Mouse (Mus musculus) embryonic fibroblast, embryonic 13.5 days (primary cell): ENCODE measurements around the gene Fhl2. TPM values are rescaled to one million over a fixed set of nuclear protein-coding genes. Genes with fewer than 3 reads are reported as not detected.
A peak's percentile ranks its signal among the peaks of the same experiment; 100 is the strongest.
"Not testable (repeated sequence)": the region's sequence is repeated elsewhere in the genome, so short reads cannot be mapped to it uniquely, and the experiment has no call there.

ENCODE experiments used
- H3K27ac ChIP-seq: 2 replicates; pipeline ENCODE4 v1.5.1; 2012; ENCODE audit warnings: low read length, control low read depth, inconsistent platforms; ENCODE audit not compliant: insufficient read depth
- H3K4me1 ChIP-seq: 2 replicates; pipeline ENCODE4 v1.6.1; 2011; ENCODE audit warnings: low read length; ENCODE audit not compliant: control insufficient read depth, insufficient read depth
- H3K4me3 ChIP-seq: 2 replicates; pipeline ENCODE4 v1.5.1; 2011; ENCODE audit warnings: mild to moderate bottlenecking, control low read depth, low read length; ENCODE audit not compliant: insufficient read depth
- CTCF ChIP-seq: IDR thresholded peaks from 2 replicates; pipeline ENCODE4 v1.5.1; 2011; ENCODE audit warnings: mild to moderate bottlenecking, control low read depth, low read length, moderate library complexity, borderline replicate concordance; ENCODE audit not compliant: insufficient read depth
- POLR2A ChIP-seq: IDR thresholded peaks from 2 replicates; pipeline ENCODE4 v1.6.1; 2011; ENCODE audit warnings: low read depth, mild to moderate bottlenecking, control low read depth, low read length, moderate library complexity
- polyA plus RNA-seq: library from polyadenylated mRNA; stranded (reverse); fragments of >200 nt; gene quantifications from 2 replicates; pipeline ENCODE4 v1.2.4, GENCODE M21; 2011; ENCODE audit warnings: low read depth; ENCODE audit not compliant: missing spikeins, insufficient read length

Gene Fhl2
- polyA plus RNA-seq, 1 experiment = 92.1 TPM

DNA sequence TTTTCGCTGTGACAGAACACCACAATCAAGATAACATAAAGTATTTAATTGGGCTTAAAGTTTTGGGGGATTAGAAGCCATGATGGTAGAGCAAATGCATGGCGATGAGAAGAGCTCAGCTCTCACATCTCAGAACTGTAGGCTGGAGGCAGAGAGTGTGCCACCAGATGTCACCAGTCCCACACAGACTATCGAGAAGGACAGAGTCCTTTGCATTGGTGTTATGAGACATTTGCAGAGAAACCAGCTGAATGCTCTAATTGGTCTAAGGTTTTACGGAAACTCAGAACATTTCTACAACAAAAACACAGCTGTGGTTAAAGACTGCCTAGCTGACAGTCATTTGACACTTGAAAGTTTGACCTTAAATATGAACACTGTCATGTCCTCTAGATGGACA, 53.5 kb downstream of the Fhl2 start:
- Histone ChIP-seq H3K27ac (peak overlapping the region; percentile 87), H3K4me3 (no peak overlapping the region), H3K4me1 (peaks cover 39% of the 10 kb centered on the region)
- TF ChIP-seq POLR2A = no peak
- TF ChIP-seq CTCF = peak; percentile 44; the same call in 1 of the 2 replicates

DNA sequence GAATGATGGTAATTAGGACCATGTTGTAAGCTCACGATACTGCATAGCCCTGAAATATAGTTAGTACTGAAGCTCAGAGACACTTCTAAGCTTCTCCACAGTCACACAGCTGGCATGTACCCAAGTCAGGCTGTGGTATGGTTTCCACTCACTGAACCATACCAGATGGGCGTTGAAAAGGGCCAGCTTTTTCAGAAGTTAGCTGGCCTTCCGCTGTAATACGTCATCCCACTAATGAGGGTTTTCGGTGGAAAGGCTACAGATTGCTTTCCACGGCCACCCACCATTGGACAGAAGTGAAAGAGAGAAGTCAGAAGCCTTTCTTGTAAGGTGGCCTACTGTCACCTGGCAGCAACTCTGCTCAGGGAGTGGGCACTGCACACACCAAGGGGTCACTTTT, 53.9 kb downstream of the Fhl2 start:
- peak overlapping the region; percentile 87 for H3K27ac ChIP-seq
- no peak overlapping the region for H3K4me3 ChIP-seq
- TF ChIP-seq CTCF (no peak), POLR2A (no peak)
- H3K4me1 ChIP-seq = peaks cover 38% of the 10 kb centered on the region

GRCm38 (mm10) chr1:43141555-43141961, 55.2 kb downstream of the Fhl2 start:
- no peak overlapping the region for H3K4me3 ChIP-seq
- peaks cover 31% of the 10 kb centered on the region for H3K4me1 ChIP-seq
- TF ChIP-seq POLR2A (no peak), CTCF (no peak)
- peak overlapping the region; percentile 83 for H3K27ac ChIP-seq

DNA sequence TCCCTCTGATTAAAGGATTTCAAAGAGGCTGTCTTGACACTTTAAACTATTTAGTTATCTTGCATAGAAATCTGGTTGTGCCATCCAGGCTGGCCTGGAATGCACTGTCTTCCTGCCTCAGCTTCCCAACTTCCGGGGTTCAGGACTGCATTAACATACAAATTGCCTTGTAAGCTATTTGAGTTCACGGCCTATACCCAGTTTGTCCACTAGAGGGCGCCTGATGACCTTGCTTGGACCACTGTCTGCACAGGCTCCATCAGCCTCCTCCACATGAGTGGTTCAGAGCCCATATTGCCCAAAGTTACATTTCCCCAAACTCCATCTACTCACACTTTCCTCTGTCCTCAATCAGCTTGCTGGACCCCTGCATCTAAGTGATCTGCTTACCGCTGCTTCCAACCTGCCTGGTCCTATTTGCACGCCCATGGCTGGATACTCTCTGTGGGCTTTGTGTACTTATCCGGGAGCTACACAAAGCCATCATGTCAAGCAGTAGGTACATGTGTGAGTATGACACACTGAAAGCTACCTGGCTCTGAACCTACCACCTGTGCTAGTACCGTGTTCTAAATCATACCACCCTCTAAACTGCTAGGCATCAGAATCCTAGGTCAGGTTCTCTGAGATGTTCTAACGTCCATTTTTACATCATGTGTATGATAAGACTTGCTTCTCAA, 57.1 kb downstream of the Fhl2 start:
- Histone ChIP-seq H3K4me3 (no peak overlapping the region), H3K27ac (0 out of 2 replicates have a peak overlapping the region, but pooled peaks have one; percentile 83), H3K4me1 (peaks cover 27% of the 10 kb centered on the region)
- TF ChIP-seq POLR2A = no peak
- TF ChIP-seq CTCF = peak; percentile 87

DNA sequence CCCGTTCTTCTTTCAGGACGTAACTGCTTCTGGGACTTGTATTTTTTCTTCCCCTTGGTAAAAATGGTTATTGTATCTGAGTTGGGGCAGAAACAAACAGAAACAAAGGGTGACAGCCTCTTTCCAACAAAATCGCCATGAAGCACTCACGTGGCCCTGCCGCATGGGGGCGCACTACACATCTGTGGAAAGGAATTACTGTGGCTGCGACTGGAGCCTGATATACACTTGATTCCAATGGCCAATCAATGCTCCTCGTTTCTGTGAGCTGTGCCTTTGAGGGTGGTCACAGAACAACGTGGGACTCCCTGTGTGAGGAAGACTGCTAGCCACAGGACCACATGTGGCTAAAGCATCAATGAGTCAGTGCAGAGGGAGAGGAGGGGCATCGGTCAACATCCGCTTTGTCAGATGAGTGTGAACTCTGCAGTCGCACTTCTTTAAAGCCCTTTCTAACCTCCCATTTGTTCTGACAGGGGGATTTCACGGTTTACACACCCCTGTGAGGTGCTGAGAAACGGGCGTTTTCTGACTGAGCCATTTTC, 58.4 kb downstream of the Fhl2 start:
- Histone ChIP-seq H3K4me1 (peaks cover 18% of the 10 kb centered on the region), H3K27ac (peak overlapping the region; percentile 23; the same call in 1 of the 2 replicates), H3K4me3 (no peak overlapping the region)
- TF ChIP-seq POLR2A (no peak), CTCF (peak; percentile 18; the same call in 1 of the 2 replicates)

GRCm38 (mm10) chr1:43137334-43137733, 59.5 kb downstream of the Fhl2 start:
- no peak overlapping the region for H3K4me3 ChIP-seq
- H3K27ac ChIP-seq = peak overlapping the region; percentile 23
- no peak for TF ChIP-seq CTCF
- no peak for TF ChIP-seq POLR2A
- H3K4me1 ChIP-seq = peaks cover 13% of the 10 kb centered on the region

DNA sequence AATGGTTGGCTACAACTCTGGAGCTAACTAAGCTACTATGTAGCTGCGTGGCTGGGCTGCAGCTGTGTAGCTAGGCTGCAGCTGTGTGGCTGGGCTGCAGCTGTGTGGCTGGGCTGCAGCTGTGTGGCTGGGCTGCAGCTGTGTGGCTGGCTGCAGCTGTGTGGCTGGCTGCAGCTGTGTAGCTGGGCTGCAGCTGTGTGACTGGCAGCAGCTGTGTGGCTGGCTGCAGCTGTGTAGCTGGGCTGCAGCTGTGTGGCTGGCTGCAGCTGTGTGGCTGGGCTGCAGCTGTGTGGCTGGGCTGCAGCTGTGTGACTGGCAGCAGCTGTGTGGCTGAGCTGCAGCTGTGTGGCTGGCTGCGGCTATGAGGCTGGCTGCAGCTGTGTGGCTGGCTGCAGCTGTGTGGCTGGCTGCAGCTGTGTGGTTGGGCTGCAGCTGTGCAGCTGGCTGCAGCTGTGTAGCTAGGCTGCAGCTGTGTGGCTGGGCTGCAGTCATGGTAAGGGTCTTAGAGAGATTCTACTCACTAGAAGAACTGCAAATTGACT, 60.2 kb downstream of the Fhl2 start:
- H3K4me1 ChIP-seq, H3K4me3 ChIP-seq, H3K27ac ChIP-seq: not testable (repeated sequence)

GRCm38 (mm10) chr1:43131591-43131990, 65.2 kb downstream of the Fhl2 start:
- no peak for TF ChIP-seq POLR2A
- TF ChIP-seq CTCF = no peak
- 0 out of 2 replicates have a peak overlapping the region, but pooled peaks have one; percentile 6 for H3K27ac ChIP-seq
- peaks cover 20% of the 10 kb centered on the region for H3K4me1 ChIP-seq
- H3K4me3 ChIP-seq = no peak overlapping the region

DNA sequence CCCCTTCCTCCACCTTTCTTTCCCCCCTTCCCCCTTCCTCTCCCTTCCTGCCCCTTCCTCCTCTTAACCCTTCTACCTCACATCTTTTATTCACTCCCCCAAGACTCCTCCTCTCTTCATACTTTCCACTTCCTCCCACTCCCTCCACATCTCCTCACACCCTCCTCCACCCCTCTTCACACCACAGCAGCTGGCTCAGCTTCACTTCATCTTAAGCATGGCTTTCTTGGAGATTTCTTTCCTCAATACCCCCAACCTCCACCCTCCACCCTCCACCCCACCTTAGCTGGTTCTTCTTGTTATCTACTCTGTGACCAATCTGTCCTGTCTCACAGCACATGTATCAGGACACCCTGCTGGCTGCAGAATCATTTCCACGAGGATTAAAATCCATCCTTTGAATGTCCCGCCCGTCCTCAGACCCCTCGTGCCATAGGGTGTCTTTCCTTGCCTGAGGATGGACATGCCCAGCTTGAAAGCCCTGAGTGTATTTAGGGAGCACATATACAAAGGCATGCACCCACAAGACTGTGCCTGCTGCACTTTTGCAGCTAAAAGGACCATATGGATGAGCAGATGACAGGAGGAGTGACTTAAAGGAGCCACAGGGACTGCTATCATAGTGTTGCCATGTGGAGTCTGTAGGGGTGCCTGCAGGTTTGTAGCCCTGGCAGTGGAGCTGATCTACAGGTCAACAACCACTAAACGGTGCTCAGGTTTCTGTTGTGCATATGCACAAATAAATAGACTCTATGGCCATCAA, 66.4 kb downstream of the Fhl2 start:
- no peak overlapping the region for H3K4me3 ChIP-seq

More for the DNA sequence above, 66.4 kb downstream of the Fhl2 start:
- Histone ChIP-seq H3K27ac (peak overlapping the region; percentile 16; the same call in 1 of the 2 replicates), H3K4me1 (peaks cover 20% of the 10 kb centered on the region)
- no peak for TF ChIP-seq CTCF
- no peak for TF ChIP-seq POLR2A
